Mouse (Mus musculus): ENCODE data around the gene Hlf.

DNA sequence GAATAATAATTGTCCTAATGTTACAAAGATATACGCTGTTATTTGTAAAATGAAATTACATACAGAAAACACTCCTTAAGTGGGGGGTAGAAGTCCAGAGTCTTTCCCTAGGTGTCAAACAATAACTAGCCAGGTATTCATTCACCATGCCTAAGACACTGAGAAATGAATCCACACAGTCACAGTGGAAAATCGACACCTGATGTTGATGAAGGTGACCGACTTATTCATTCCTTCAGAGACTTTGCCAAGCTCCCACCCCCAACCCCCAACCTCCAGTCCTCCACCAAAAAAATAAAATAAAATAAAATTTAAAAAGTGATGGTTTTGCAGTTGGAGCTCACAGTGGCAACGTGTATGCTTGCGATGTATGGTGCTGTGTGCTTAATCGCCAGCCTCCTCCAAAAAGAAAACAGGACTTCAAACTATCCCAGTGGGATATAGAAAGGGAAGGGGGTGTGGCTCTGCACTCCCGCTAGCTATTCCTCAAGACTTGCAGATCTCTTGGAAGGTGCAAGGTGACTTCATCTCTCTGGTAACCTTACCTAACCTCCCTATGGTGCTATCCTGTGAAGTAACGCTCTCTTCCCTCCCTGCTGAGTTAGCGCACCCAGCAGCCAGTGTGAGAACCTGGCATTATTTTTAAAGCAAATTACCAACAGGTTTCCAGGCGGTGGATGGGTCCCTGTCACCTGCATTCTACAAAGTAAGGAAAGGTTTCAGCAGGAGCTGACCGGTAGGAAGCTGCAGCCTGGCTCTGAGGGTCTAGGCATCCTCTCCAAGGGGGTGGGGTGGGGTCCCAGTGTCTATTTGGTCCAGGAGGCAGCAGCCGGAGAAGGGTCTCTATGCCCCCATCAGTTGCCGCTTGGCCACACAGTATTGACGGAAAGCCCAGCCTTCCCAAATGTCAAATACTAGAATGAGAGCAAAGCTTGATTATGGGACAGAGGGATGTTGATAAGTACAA, 22.5 kb downstream of the Hlf start:
- TF ChIP-seq CTCF (IDR thresholded peaks at IDR 0.05; ENCODE audit: extremely low read depth, insufficient read depth, insufficient read length, insufficient replicate concordance) (no peak), POLR2A (IDR thresholded peaks at IDR 0.05; ENCODE audit: low read depth, low read length) (no peak)

All from spleen, adult 2 months (tissue).